Mouse (Mus musculus): Measurements from ENCODE around the gene Ttc23. TPM values are rescaled to one million over a fixed set of nuclear protein-coding genes. Genes with fewer than 3 reads are reported as not detected.

Ttc23 gene
- 0.89 and 1.6 TPM in 2 replicates for total RNA-seq (2012; rRNA removed)
- 1.6 and 2.5 TPM in 2 replicates for total RNA-seq (2014; rRNA removed)
- 0.93 TPM in 2 replicates for polyA plus RNA-seq (2012; ENCODE audit: insufficient read length, low read depth)

DNA sequence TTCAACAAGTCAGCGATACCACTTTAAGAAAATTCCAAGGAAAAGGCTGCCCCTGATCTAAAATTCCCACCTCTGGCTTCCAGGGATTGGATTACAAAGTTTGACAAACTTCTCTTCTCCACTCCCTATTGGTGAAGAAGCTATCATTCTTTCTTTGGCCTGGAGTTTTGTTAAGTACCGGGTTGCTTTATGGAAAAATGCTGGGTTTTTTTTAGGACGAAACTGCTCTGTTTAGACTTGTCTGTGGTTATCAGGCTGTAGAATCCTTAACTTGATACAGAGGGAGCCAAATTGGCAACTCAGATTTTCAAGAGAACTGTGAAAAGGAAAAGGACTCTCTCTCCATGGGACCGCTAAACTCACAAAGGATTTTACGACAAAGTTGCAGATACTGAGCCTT lies at the start of gene Ttc23:
TSS of gene Ttc23 (plus strand) at position 134 of the 400 bp plus-strand sequence.
- H3K4me3 ChIP-seq (replicated peaks in 1 of 3; ENCODE audit: low read depth in 2 of 3, low read length in 2 of 3, poor library complexity in 1 of 3), result peak within 1 kb of the TSS; percentile 73 to 92 (median 90)
- dilution Hi-C loops (cut with MboI; ENCODE audit: extremely low pct_ligation_motif_present, extremely low pct_unique_long_range_greater_than_20kb, low sequenced_read_pairs) (no loop called here), in situ Hi-C loops (cut with MboI; ENCODE audit: low pct_ligation_motif_present, low pct_unique_long_range_greater_than_20kb, low sequenced_read_pairs) (loop anchor here (25.0 kb wide), 2 partner anchors 585 to 1210 kb away; partner anchors contain the start of gene Aldh1a3)
- DNase-seq (ENCODE audit: extremely low read depth), result no peak
- H3K9me3 ChIP-seq (replicated peaks; ENCODE audit: low read length), result no peaks in the 10 kb centered on the region
- TF ChIP-seq HCFC1 (IDR thresholded peaks at IDR 0.05; ENCODE audit: low read depth, low read length), result no peak
- TF ChIP-seq UBTF (IDR thresholded peaks at IDR 0.05; ENCODE audit: low read depth, low read length), result no peak
- no peak for TF ChIP-seq TBP (conservative IDR thresholded peaks at IDR 0.05; ENCODE audit: low read depth, low read length)
- TF ChIP-seq POLR2A (IDR thresholded peaks at IDR 0.05; ENCODE audit: low read depth, low read length), result no peak
- no peak for TF ChIP-seq SMC3 (IDR thresholded peaks at IDR 0.05; ENCODE audit: low read depth, low read length)
- TF ChIP-seq PAX5 (IDR thresholded peaks at IDR 0.05; ENCODE audit: low read length), result no peak
- TF ChIP-seq MXI1 (IDR thresholded peaks at IDR 0.05; ENCODE audit: low read depth, low read length), result no peak
- no peak for TF ChIP-seq MEF2A (IDR thresholded peaks at IDR 0.05; ENCODE audit: borderline replicate concordance, low read depth, low read length)
- no peak for TF ChIP-seq MAZ (IDR thresholded peaks at IDR 0.05; ENCODE audit: low read depth, low read length)
- TF ChIP-seq POLR2AphosphoS2 (IDR thresholded peaks at IDR 0.05; ENCODE audit: low read depth, low read length), result no peak
- no peak for TF ChIP-seq CHD2 (IDR thresholded peaks at IDR 0.05; ENCODE audit: low read length)
- TF ChIP-seq KAT2A (IDR thresholded peaks at IDR 0.05; ENCODE audit: insufficient replicate concordance, low read length), result no peak
- TF ChIP-seq CTCF (conservative IDR thresholded peaks at IDR 0.05 in 1 of 2, IDR thresholded peaks at IDR 0.05 in 1 of 2; ENCODE audit: low read depth in 2 of 2, low read length in 2 of 2), result no peak
- TF ChIP-seq BHLHE40 (IDR thresholded peaks at IDR 0.05; ENCODE audit: low read depth, low read length), result no peak
- TF ChIP-seq E2F4 (IDR thresholded peaks at IDR 0.05; ENCODE audit: insufficient replicate concordance, low read depth, low read length), result no peak
- TF ChIP-seq ELF1 (IDR thresholded peaks at IDR 0.05; ENCODE audit: low read depth, low read length), result no peak
- no peak for TF ChIP-seq ZMIZ1 (IDR thresholded peaks at IDR 0.05; ENCODE audit: low read depth, low read length)
- no peak for TF ChIP-seq USF2 (conservative IDR thresholded peaks at IDR 0.05; ENCODE audit: low read depth, low read length)
- H3K27ac ChIP-seq (ENCODE audit: insufficient read depth, low read depth), result no peak within 1 kb of the TSS
- peaks cover 0 to 21% of the 10 kb centered on the region in 2 experiments; a peak in 2 of 4 replicates for H3K4me1 ChIP-seq (ENCODE audit: control insufficient read depth in 1 of 2, insufficient read depth in 2 of 2)
- no peaks in the 10 kb centered on the region for H3K79me2 ChIP-seq (replicated peaks; ENCODE audit: control insufficient read depth, extremely low read depth, insufficient read depth, poor library complexity, severe bottlenecking)
- H3K36me3 ChIP-seq (replicated peaks in 1 of 2; ENCODE audit: control insufficient read depth in 1 of 2, insufficient read depth in 1 of 2, low read length in 1 of 2), result no peaks in the 10 kb centered on the region
- H3K27me3 ChIP-seq (replicated peaks), result no peaks in the 10 kb centered on the region
- peak within 1 kb of the TSS; percentile 99 for H3K4me2 ChIP-seq (ENCODE audit: insufficient read depth, low read depth, poor library complexity, severe bottlenecking)
- peak within 1 kb of the TSS; percentile 93 for H3K9ac ChIP-seq (ENCODE audit: insufficient read depth, low read depth)

DNA sequence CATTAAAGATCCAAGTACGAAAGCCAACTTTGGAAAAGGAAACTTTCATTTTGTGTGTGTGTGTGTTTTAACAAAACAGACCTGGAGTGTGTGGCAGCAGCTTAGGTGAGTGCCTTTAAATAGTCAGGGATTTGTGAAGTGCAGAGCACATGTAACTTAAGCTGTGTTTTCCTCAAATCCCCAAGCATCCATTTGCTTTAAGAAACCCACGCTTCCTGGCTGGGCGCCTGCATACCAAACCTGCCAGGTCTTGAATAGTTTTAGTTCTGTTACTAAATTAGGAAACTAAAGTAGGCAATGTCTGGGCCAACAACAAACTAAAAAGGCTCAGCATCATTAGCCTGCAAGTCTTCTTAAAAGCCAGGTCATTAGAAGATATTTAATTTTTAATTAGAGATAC lies 49.2 kb upstream of the Ttc23 start:
- H3K79me2 ChIP-seq (replicated peaks; ENCODE audit: control insufficient read depth, extremely low read depth, insufficient read depth, poor library complexity, severe bottlenecking), result peaks cover 4% of the 10 kb centered on the region; the same call in 1 of the 2 replicates
- no peak overlapping the region for H3K27ac ChIP-seq (ENCODE audit: insufficient read depth, low read depth)
- H3K36me3 ChIP-seq (replicated peaks in 1 of 2; ENCODE audit: control insufficient read depth in 1 of 2, insufficient read depth in 1 of 2, low read length in 1 of 2), result peaks cover 11 to 28% of the 10 kb centered on the region in 2 experiments
- DNase-seq (ENCODE audit: extremely low read depth), result no peak
- TF ChIP-seq EP300 (IDR thresholded peaks at IDR 0.05; ENCODE audit: low read length), result no peak
- TF ChIP-seq POLR2A (IDR thresholded peaks at IDR 0.05; ENCODE audit: low read depth, low read length), result no peak
- no peak for TF ChIP-seq CHD2 (IDR thresholded peaks at IDR 0.05; ENCODE audit: low read length)
- no peak for TF ChIP-seq RCOR1 (conservative IDR thresholded peaks at IDR 0.05; ENCODE audit: low read depth, low read length)
- no peak for TF ChIP-seq BHLHE40 (IDR thresholded peaks at IDR 0.05; ENCODE audit: low read depth, low read length)
- TF ChIP-seq MXI1 (IDR thresholded peaks at IDR 0.05; ENCODE audit: low read depth, low read length), result no peak
- TF ChIP-seq IRF4 (IDR thresholded peaks at IDR 0.05; ENCODE audit: low read depth, low read length), result no peak
- TF ChIP-seq MYC (IDR thresholded peaks at IDR 0.05; ENCODE audit: low read depth, low read length), result no peak
- TF ChIP-seq MEF2A (IDR thresholded peaks at IDR 0.05; ENCODE audit: borderline replicate concordance, low read depth, low read length), result no peak
- TF ChIP-seq ZC3H11A (IDR thresholded peaks at IDR 0.05; ENCODE audit: low read depth, low read length), result no peak
- no peak for TF ChIP-seq CHD1 (IDR thresholded peaks at IDR 0.05; ENCODE audit: low read depth, low read length)
- TF ChIP-seq SMC3 (IDR thresholded peaks at IDR 0.05; ENCODE audit: low read depth, low read length), result no peak
- TF ChIP-seq GABPA (IDR thresholded peaks at IDR 0.05; ENCODE audit: insufficient replicate concordance, low read depth, low read length), result no peak
- no peak for TF ChIP-seq HCFC1 (IDR thresholded peaks at IDR 0.05; ENCODE audit: low read depth, low read length)
- TF ChIP-seq POLR2AphosphoS2 (IDR thresholded peaks at IDR 0.05; ENCODE audit: low read depth, low read length), result no peak
- H3K9me3 ChIP-seq (replicated peaks; ENCODE audit: low read length), result no peaks in the 10 kb centered on the region
- H3K4me2 ChIP-seq (ENCODE audit: insufficient read depth, low read depth, poor library complexity, severe bottlenecking), result no peak overlapping the region
- dilution Hi-C loops (cut with MboI; ENCODE audit: extremely low pct_ligation_motif_present, extremely low pct_unique_long_range_greater_than_20kb, low sequenced_read_pairs) (no loop called here), in situ Hi-C loops (cut with MboI; ENCODE audit: low pct_ligation_motif_present, low pct_unique_long_range_greater_than_20kb, low sequenced_read_pairs) (no loop called here)
- H3K9ac ChIP-seq (ENCODE audit: insufficient read depth, low read depth), result no peak overlapping the region
- peaks cover 6 to 31% of the 10 kb centered on the region in 2 experiments; a peak in 3 of 4 replicates for H3K4me1 ChIP-seq (ENCODE audit: control insufficient read depth in 1 of 2, insufficient read depth in 2 of 2)
- no peaks in the 10 kb centered on the region for H3K27me3 ChIP-seq (replicated peaks)
- no peak overlapping the region for H3K4me3 ChIP-seq (replicated peaks in 1 of 3; ENCODE audit: low read depth in 2 of 3, low read length in 2 of 3, poor library complexity in 1 of 3)

Data from CH12.LX (cell line).